Mouse (Mus musculus) thymus, postnatal 10 days (tissue): Measurements from ENCODE around the gene Tmem233.

Source experiments
- DNase-seq, 2 experiments: peaks; one replicate each; pipeline ENCODE4 v3.0.0; 2021; ENCODE audit warnings: low spot score in 2 of 2

The Tmem233 gene

DNA sequence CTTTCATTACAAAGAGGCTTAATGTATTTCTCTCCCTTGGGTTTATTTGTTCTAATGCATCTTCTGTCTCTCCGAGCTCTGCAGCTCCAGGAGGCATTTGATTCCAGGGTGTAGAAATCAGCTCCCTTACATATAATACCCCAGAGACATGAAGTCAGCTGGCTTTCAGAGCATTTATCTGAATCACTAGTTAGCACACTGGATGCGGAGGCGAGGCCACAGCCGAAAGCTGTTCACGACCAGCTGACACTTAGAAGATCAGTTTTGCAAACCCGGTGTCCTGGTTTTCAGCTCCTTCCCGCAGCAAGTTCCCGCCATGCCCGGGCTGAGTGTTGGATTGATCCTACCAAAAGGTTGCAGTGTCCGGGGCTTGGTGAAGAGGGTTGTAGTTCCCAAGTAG lies 78.8 kb downstream of the Tmem233 start:
- no peak for DNase-seq

DNA sequence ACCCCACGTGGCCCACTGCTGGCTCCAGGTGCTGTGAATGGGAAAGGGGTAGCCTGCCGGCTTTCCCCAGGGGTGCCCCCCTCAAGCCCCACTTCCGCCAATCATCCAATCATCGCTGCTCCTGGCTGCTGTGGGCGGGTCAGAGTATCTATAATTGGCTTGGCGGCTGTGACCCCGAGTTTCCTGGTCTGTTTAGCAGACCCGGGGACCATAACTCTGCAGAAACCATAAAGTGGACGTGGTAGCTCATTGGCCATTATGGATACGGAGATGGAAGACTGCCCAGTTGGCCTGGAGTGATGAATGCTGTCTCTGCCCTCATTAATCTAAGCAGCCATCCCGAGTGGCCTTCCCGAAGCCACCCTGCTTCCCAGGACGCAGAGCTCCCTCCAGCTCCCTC lies 79.2 kb downstream of the Tmem233 start:
- DNase-seq: no peak

DNA sequence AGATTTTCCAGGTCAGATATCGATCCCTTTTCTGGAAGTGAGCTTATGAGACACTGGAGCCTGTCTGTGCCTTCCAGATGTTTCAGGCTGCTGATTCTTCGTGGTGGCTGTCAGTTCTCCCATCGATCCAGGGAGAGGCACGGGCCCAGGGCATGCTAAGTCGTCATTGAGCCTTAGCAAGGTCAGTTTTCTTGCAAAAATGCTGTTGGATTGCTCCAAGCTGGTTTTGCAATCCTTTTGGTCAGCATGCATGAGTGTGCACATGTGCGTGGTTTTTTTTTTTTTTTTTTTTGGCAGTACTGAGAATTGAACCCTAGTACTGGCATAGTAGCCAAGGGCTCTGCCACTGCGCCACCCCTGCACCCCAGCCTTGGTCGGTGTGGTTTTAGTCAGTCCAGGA lies 79.9 kb downstream of the Tmem233 start:
- DNase-seq: no peak

DNA sequence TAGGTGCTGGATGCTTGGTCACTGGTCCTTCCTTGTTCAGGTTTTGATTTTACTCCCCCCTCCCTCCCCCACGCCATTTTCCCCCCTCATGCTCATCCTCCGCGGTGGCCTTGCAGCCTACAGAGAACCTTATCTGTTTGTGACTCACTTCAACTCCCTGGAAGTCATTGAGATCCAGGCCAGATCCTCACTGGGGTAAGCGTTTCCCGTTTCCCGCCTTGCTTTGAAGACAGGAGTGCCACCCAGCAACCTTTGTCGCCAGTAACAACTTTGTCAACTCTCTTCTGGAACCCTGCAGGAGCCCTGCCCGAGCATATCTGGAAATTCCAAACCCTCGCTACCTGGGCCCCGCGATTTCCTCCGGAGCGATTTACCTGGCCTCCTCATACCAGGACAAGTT lies 85.7 kb downstream of the Tmem233 start:
- no peak for DNase-seq

DNA sequence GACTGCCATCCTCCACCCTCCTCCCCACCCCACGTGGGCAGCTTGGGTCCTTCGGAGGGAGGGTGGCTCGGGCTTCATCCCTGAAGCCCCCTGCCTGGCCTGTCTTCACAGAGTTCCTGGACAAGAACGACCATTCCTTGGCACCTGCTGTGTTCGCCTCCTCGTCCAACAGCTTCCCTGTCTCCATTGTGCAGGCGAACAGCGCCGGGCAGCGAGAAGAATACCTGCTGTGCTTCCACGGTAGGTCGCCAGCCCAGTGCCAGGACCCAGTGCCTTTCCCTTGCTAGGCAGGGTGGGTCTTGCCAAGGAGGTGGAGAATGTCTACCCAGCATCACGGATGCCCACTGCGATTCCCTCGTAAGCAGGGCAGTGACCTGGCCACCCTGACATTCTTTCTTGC lies 88.9 kb downstream of the Tmem233 start:
- no peak for DNase-seq

DNA sequence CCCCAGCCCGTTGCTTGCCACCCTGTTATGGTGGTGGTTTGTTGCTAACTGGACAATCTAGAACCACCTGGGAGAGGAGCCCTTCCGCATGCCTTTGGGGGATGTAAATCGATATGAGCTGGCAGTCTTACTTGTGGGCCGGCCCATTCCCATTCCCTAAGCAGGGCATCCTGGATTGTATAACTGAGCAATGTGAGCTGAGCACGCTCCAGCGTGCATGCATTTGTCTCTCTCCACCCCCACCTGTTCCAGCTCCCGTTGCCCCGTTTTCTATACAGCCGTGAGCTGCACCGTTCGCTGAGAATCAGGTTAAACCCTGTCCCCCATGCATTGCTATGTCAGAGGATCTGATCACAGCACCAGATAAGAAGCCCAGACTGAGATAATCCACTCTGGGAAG lies 91.3 kb downstream of the Tmem233 start:
- no peak for DNase-seq
